Mouse (Mus musculus): ENCODE measurements around the gene Chd1. TPM values are rescaled to one million over a fixed set of nuclear protein-coding genes. Genes with fewer than 3 reads are reported as not detected.

Gene Chd1
- polyA plus RNA-seq, 1 experiment, result 33.6 TPM

- peaks cover 14% of the 10 kb centered on the region for H3K4me1 ChIP-seq (ENCODE audit: control insufficient read depth, insufficient read depth, low read length)
- peak overlapping the region; percentile 72 for H3K27ac ChIP-seq (ENCODE audit: insufficient read depth, low read depth, low read length)
- H3K4me3 ChIP-seq (ENCODE audit: insufficient read depth, low read length), result no peak overlapping the region
- TF ChIP-seq CTCF (IDR thresholded peaks at IDR 0.05; ENCODE audit: low read depth, low read length), result no peak
- TF ChIP-seq POLR2A (IDR thresholded peaks at IDR 0.05; ENCODE audit: borderline replicate concordance, low read depth, low read length), result no peak
Observed at GRCm38 (mm10) chr17:15773956-15774355, 69.2 kb downstream of the Chd1 start.

- no peak overlapping the region for H3K4me3 ChIP-seq (ENCODE audit: insufficient read depth, low read length)
- TF ChIP-seq CTCF (IDR thresholded peaks at IDR 0.05; ENCODE audit: low read depth, low read length), result no peak
- H3K27ac ChIP-seq (ENCODE audit: insufficient read depth, low read depth, low read length), result peak overlapping the region; percentile 72
- H3K4me1 ChIP-seq (ENCODE audit: control insufficient read depth, insufficient read depth, low read length), result peaks cover 14% of the 10 kb centered on the region
Observed at GRCm38 (mm10) chr17:15774565-15775215, 69.9 kb downstream of the Chd1 start.

- H3K4me1 ChIP-seq (ENCODE audit: control insufficient read depth, insufficient read depth, low read length), result peaks cover 14% of the 10 kb centered on the region
- H3K4me3 ChIP-seq (ENCODE audit: insufficient read depth, low read length), result no peak overlapping the region
- TF ChIP-seq CTCF (IDR thresholded peaks at IDR 0.05; ENCODE audit: low read depth, low read length), result no peak
- TF ChIP-seq POLR2A (IDR thresholded peaks at IDR 0.05; ENCODE audit: borderline replicate concordance, low read depth, low read length), result no peak
- no peak overlapping the region for H3K27ac ChIP-seq (ENCODE audit: insufficient read depth, low read depth, low read length)
Observed at GRCm38 (mm10) chr17:15776349-15776748, 71.6 kb downstream of the Chd1 start.

- no peak overlapping the region for H3K27ac ChIP-seq (ENCODE audit: insufficient read depth, low read depth, low read length)
- H3K4me3 ChIP-seq (ENCODE audit: insufficient read depth, low read length), result no peak overlapping the region
- TF ChIP-seq POLR2A (IDR thresholded peaks at IDR 0.05; ENCODE audit: borderline replicate concordance, low read depth, low read length), result no peak
- no peak for TF ChIP-seq CTCF (IDR thresholded peaks at IDR 0.05; ENCODE audit: low read depth, low read length)
Observed at GRCm38 (mm10) chr17:15777979-15778378, 73.2 kb downstream of the Chd1 start.

DNA sequence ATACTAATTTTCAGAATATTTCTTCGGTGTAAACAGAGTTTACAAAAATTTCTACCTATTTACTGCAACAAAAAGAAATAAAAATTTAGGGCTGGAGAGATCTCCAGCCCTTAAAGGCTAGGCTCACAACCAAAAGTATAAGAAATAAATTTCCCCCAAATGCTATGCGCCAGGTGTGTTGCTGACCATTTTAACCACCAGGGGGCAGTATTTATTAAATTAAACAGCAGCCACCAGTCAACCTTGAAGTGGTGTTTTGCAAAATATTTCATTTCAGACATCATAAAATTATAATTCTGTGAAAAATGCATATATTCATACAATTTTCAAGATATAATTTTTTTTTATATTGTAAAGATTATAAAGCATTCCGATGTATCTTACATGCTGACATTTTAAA, 82.3 kb downstream of the Chd1 start:
- TF ChIP-seq CTCF (IDR thresholded peaks at IDR 0.05; ENCODE audit: low read depth, low read length), result no peak
- TF ChIP-seq POLR2A (IDR thresholded peaks at IDR 0.05; ENCODE audit: borderline replicate concordance, low read depth, low read length), result no peak
- no peaks in the 10 kb centered on the region for H3K4me1 ChIP-seq (ENCODE audit: control insufficient read depth, insufficient read depth, low read length)
- no peak overlapping the region for H3K27ac ChIP-seq (ENCODE audit: insufficient read depth, low read depth, low read length)
- H3K4me3 ChIP-seq (ENCODE audit: insufficient read depth, low read length), result no peak overlapping the region

More at GRCm38 (mm10) chr17:15777979-15778378, 73.2 kb downstream of the Chd1 start:
- peaks cover 10% of the 10 kb centered on the region for H3K4me1 ChIP-seq (ENCODE audit: control insufficient read depth, insufficient read depth, low read length)

- no peak overlapping the region for H3K27ac ChIP-seq (ENCODE audit: insufficient read depth, low read depth, low read length)
- no peak for TF ChIP-seq POLR2A (IDR thresholded peaks at IDR 0.05; ENCODE audit: borderline replicate concordance, low read depth, low read length)
- TF ChIP-seq CTCF (IDR thresholded peaks at IDR 0.05; ENCODE audit: low read depth, low read length), result no peak
- H3K4me3 ChIP-seq (ENCODE audit: insufficient read depth, low read length), result no peak overlapping the region
- no peaks in the 10 kb centered on the region for H3K4me1 ChIP-seq (ENCODE audit: control insufficient read depth, insufficient read depth, low read length)
Observed at GRCm38 (mm10) chr17:15790716-15791115, 85.9 kb downstream of the Chd1 start.

DNA sequence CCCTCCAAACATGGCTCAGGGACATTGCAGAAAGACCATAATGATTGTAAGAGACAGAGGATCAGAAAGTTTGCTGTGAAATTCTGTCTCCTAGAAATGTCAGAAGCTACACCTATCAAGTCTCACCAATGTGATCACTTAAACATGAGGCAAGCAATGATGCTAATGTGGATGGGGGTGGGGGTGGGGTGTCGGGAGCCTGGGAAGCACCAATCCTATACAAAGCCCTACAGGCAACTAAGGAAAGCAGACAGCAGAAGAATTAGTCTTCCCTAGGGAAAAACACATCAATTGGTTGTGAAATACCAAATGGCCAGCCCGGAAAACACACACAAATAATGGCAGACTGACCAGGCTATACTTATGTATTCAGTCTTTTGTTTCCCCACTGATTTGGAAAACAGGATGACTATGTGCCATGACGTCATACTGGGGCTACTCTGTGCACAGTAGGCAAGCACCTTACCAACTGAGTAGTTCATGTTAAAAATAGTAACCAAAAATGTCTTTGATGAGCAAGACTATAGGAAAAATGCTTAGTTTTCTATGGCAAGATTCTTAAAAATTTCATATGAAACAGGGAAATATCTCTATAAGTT, 94.5 kb downstream of the Chd1 start:
- Histone ChIP-seq H3K4me1 (ENCODE audit: control insufficient read depth, insufficient read depth, low read length) (peaks cover 19% of the 10 kb centered on the region), H3K4me3 (ENCODE audit: insufficient read depth, low read length) (no peak overlapping the region), H3K27ac (ENCODE audit: insufficient read depth, low read depth, low read length) (no peak overlapping the region)
- TF ChIP-seq POLR2A (IDR thresholded peaks at IDR 0.05; ENCODE audit: borderline replicate concordance, low read depth, low read length), result no peak
- TF ChIP-seq CTCF (IDR thresholded peaks at IDR 0.05; ENCODE audit: low read depth, low read length), result no peak

GRCm38 (mm10) chr17:15804008-15804812, 99.4 kb downstream of the Chd1 start:
- H3K27ac ChIP-seq (ENCODE audit: insufficient read depth, low read depth, low read length), result peak overlapping the region; percentile 36
- H3K4me1 ChIP-seq (ENCODE audit: control insufficient read depth, insufficient read depth, low read length), result peaks cover 32% of the 10 kb centered on the region
- H3K4me3 ChIP-seq (ENCODE audit: insufficient read depth, low read length), result peak overlapping the region; percentile 36
- TF ChIP-seq CTCF (IDR thresholded peaks at IDR 0.05; ENCODE audit: low read depth, low read length), result peak; percentile 72
- no peak for TF ChIP-seq POLR2A (IDR thresholded peaks at IDR 0.05; ENCODE audit: borderline replicate concordance, low read depth, low read length)

DNA sequence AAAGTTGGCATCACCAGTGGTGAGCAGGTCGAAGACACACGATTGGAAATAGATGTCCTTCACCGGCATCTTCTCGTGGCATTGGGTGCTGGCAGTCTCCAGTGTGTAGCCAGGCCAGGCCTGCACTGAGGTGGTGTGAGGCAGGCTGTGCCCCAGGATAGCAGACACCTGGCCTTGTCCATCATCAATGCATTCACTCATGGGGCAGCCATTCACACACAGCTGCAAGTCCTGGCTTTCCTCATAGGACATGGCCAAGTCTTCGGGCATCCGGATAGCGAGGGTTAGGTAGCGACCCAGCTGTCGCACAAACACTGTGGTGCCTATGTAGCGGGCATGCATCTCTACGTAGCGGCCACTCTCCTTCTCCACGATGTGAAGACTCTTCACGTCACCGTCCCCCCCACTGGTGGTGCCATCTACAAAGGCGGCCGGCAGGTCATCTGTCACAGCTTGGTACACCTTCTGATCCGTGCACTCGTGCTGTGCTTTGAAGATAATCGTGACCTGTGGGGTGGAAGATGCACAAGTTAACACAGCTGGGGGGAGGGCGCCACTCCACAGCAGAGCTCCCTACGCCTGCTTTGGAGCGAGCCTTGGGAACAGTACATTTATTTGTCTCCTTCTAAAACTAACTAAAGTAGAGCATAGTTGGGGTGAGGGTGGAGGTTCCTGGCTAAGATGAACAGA, 102.7 kb downstream of the Chd1 start:
- peaks cover 52% of the 10 kb centered on the region for H3K4me1 ChIP-seq (ENCODE audit: control insufficient read depth, insufficient read depth, low read length)
- no peak overlapping the region for H3K27ac ChIP-seq (ENCODE audit: insufficient read depth, low read depth, low read length)
- H3K4me3 ChIP-seq (ENCODE audit: insufficient read depth, low read length), result no peak overlapping the region
- TF ChIP-seq CTCF (IDR thresholded peaks at IDR 0.05; ENCODE audit: low read depth, low read length) (no peak), POLR2A (IDR thresholded peaks at IDR 0.05; ENCODE audit: borderline replicate concordance, low read depth, low read length) (no peak)
